Mouse (Mus musculus) cortical plate, adult 2 months (tissue): ENCODE results near the gene Ltn1.

Source experiments
- CTCF ChIP-seq: fragments of 200-500 bp; IDR thresholded peaks from 2 replicates; pipeline ENCODE4 v1.5.1; 2011; ENCODE audit warnings: mild to moderate bottlenecking, control low read depth, low read length; ENCODE audit not compliant: insufficient read depth; ENCODE audit errors: extremely low read depth
- POLR2A ChIP-seq: fragments of 200-500 bp; IDR thresholded peaks from 2 replicates; pipeline ENCODE4 v1.6.1; 2011; ENCODE audit warnings: mild to moderate bottlenecking, low read length, control low read depth; ENCODE audit not compliant: insufficient read depth; ENCODE audit errors: extremely low read depth

DNA sequence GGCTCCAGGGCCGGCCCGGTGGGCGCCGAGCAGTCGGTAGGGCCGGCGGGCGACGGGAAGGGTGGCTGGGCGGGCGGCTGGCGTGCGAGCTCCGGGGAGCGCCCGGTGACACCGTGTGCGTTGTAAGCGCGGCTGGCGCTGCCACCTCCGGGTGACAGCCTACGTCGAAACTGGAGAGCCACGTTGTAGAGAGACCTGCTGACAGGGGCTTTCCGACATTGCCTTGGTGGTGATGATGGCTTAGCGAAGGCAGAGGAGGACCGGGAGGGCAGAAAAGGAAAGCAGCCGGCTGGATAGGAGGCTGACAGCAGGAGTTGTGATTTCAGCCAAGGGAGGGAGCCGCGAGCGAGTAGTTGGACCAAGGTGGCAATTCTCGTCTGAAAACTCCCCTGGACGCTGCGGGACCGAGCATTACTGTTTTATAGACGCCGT is 22.8 kb upstream of the Ltn1 start:
- TF ChIP-seq POLR2A: 0 out of 2 replicates have a peak, but pooled peaks have one; percentile 29
- TF ChIP-seq CTCF: no peak
